Mouse (Mus musculus): ENCODE data around the gene Rhox2a. TPM values are rescaled to one million over a fixed set of nuclear protein-coding genes. Genes with fewer than 3 reads are reported as not detected.
"Not testable (repeated sequence)": the region's sequence is repeated elsewhere in the genome, so short reads cannot be mapped to it uniquely, and the experiment has no call there.

Rhox2a gene
- not detected for total RNA-seq (2021)

GRCm38 (mm10) chrX:37244676-37245075, at the start of gene Rhox2a:
Rhox2a (plus strand) TSS chrX:37244976.
- DNase-seq, result not testable (repeated sequence)

- DNase-seq, result no peak
Observed at GRCm38 (mm10) chrX:37198676-37199075, 46.1 kb upstream of the Rhox2a start.

- no peak for DNase-seq
Observed at GRCm38 (mm10) chrX:37210941-37211340, 33.8 kb upstream of the Rhox2a start, which contains the start of gene Gm9. Gm9 (minus strand) TSS chrX:37211041.

- DNase-seq, result not testable (repeated sequence)
Observed at GRCm38 (mm10) chrX:37222158-37222557, 22.6 kb upstream of the Rhox2a start, which contains the start of gene Rhox1. Rhox1 (minus strand) TSS chrX:37222258.

GRCm38 (mm10) chrX:37249619-37250018, 4.8 kb downstream of the Rhox2a start, which contains the start of gene Rhox3a:
Rhox3a (plus strand) TSS chrX:37249919.
- not testable (repeated sequence) for DNase-seq

GRCm38 (mm10) chrX:37265038-37265437, 20.3 kb downstream of the Rhox2a start, which contains the start of gene Rhox4a:
Rhox4a (plus strand) TSS chrX:37265338.
- DNase-seq, result not testable (repeated sequence)

Other genes with a start within 250 kb of the Rhox2a start
- gene Sowahd, start 196.1 kb upstream of the Rhox2a start, total RNA-seq (2021), result not detected
- gene Rpl39, start 159.6 kb upstream of the Rhox2a start, total RNA-seq (2021), result 100 to 1,000 TPM; 237 to 247 TPM
- 10 to 100 TPM; 19.9 to 22.7 TPM for gene Upf3b, start 134.7 kb upstream of the Rhox2a start, total RNA-seq (2021)
- gene Nkap, start 118.2 kb upstream of the Rhox2a start, total RNA-seq (2021), result 10 to 100 TPM; 13.1 to 15.3 TPM
- under 1 TPM in 1 of 2 experiments, not detected in 1; 0.20 TPM for gene Akap14, start 76.1 kb upstream of the Rhox2a start, total RNA-seq (2021)
- gene Ndufa1, start 53.8 kb upstream of the Rhox2a start, total RNA-seq (2021), result 100 to 1,000 TPM; 230 TPM
- gene Rnf113a1, start 53.7 kb upstream of the Rhox2a start, total RNA-seq (2021), result 1 to 10 TPM; 5.7 to 7.5 TPM
- not detected for gene Gm9, start 33.9 kb upstream of the Rhox2a start, total RNA-seq (2021)
- gene Rhox1, start 22.7 kb upstream of the Rhox2a start, total RNA-seq (2021), result not detected
- gene Rhox3a, start 4.9 kb downstream of the Rhox2a start, total RNA-seq (2021), result not detected
- not detected for gene Rhox4a, start 20.4 kb downstream of the Rhox2a start, total RNA-seq (2021)
- not detected for gene Rhox3a2, start 135.1 kb downstream of the Rhox2a start, total RNA-seq (2021)
- gene Rhox4a2, start 145.9 kb downstream of the Rhox2a start, total RNA-seq (2021), result not detected
- gene Rhox2b, start 167.1 kb downstream of the Rhox2a start, total RNA-seq (2021), result not detected
- gene Rhox4b, start 187.5 kb downstream of the Rhox2a start, total RNA-seq (2021), result not detected
- not detected for gene Rhox2c, start 208.7 kb downstream of the Rhox2a start, total RNA-seq (2021)
- gene Rhox3c, start 213.6 kb downstream of the Rhox2a start, total RNA-seq (2021), result not detected
- gene Rhox4c, start 235.4 kb downstream of the Rhox2a start, total RNA-seq (2021), result not detected
- not detected for gene Rhox2d, start 248.5 kb downstream of the Rhox2a start, total RNA-seq (2021)

All from layer of hippocampus, postnatal 36 days (tissue).